Mouse (Mus musculus) stomach, embryonic 15.5 days (tissue): Measurements from ENCODE around the gene Batf2. TPM values are rescaled to one million over a fixed set of nuclear protein-coding genes. Genes with fewer than 3 reads are reported as not detected.
A peak's percentile ranks its signal among the peaks of the same experiment; 100 is the strongest.

Experiments
- ATAC-seq: fragments of 200-750 bp; cut with Nextera tagmentation; 2 replicates; pipeline ENCODE4 v1.8.0; 2017; ENCODE audit warnings: low read depth, moderate number of reproducible peaks, moderate TSS enrichment; ENCODE audit not compliant: insufficient read depth, low FRiP score
- H3K27ac ChIP-seq: fragments of 300-500 bp; sonication (generic); 2 replicates; pipeline ENCODE4 v1.5.1; 2015; ENCODE audit warnings: mild to moderate bottlenecking, inconsistent platforms
- H3K27me3 ChIP-seq: fragments of 300-500 bp; sonication (generic); replicated peaks from 2 replicates; pipeline ENCODE4 v1.6.1; 2015; ENCODE audit warnings: inconsistent platforms
- H3K36me3 ChIP-seq: fragments of 300-500 bp; sonication (generic); 2 replicates; pipeline ENCODE4 v1.6.1; 2015; ENCODE audit warnings: inconsistent platforms
- H3K4me1 ChIP-seq: fragments of 300-500 bp; sonication (generic); 2 replicates; pipeline ENCODE4 v1.6.1; 2015; ENCODE audit warnings: inconsistent platforms
- H3K4me2 ChIP-seq: fragments of 300-500 bp; sonication (generic); 2 replicates; pipeline ENCODE4 v1.6.1; 2015; ENCODE audit warnings: mild to moderate bottlenecking, inconsistent platforms
- H3K4me3 ChIP-seq: fragments of 300-500 bp; sonication (generic); replicated peaks from 2 replicates; pipeline ENCODE4 v1.5.1; 2015; ENCODE audit warnings: inconsistent platforms
- H3K9ac ChIP-seq: fragments of 300-500 bp; sonication (generic); 2 replicates; pipeline ENCODE4 v1.6.1; 2015; ENCODE audit warnings: inconsistent platforms
- H3K9me3 ChIP-seq: fragments of 300-500 bp; sonication (generic); 2 replicates; pipeline ENCODE4 v1.6.1; 2016; ENCODE audit warnings: inconsistent platforms
- WGBS: fragments of 180-500 bp; shearing (Covaris S2); methylation state at CpG from one replicate; pipeline ENCODE4 v1.1.7; 2015; 5-methylcytosine and 5-hydroxymethylcytosine counted together
- polyA plus RNA-seq: library from polyadenylated mRNA; unstranded; fragments of >200 nt; fragmentation: Nextera tagmentation; extraction: Ambion mirVana; gene quantifications from 2 replicates; pipeline ENCODE4 v1.2.1, GENCODE M21; 2015

Gene Batf2
- polyA plus RNA-seq, 1 experiment from 2014 or later, result 0.55 TPM

- ATAC-seq, result peak; percentile 60; the same call in 1 of the 2 replicates
- H3K27ac ChIP-seq, result no peak overlapping the region
- H3K27me3 ChIP-seq, result no peaks in the 10 kb centered on the region
- no peak overlapping the region for H3K4me3 ChIP-seq
- H3K9ac ChIP-seq, result no peak overlapping the region
- no peaks in the 10 kb centered on the region for H3K36me3 ChIP-seq
- H3K4me2 ChIP-seq, result no peak overlapping the region
- H3K4me1 ChIP-seq, result no peaks in the 10 kb centered on the region
- 17% methylated on average over 3 of the region's 3 CpGs for WGBS
- no peaks in the 10 kb centered on the region for H3K9me3 ChIP-seq
Observed at GRCm38 (mm10) chr19:6182534-6182933, 41.8 kb downstream of the Batf2 start.

GRCm38 (mm10) chr19:6184131-6184530, 43.3 kb downstream of the Batf2 start, which contains the start of gene Majin:
Majin (plus strand) TSS chr19:6184388.
- no peaks in the 10 kb centered on the region for H3K36me3 ChIP-seq
- no peaks in the 10 kb centered on the region for H3K4me1 ChIP-seq
- H3K4me2 ChIP-seq, result no peak within 1 kb of the TSS
- WGBS, result 82% methylated on average over 23 of the region's 23 CpGs
- no peak for ATAC-seq
- H3K27me3 ChIP-seq, result no peaks in the 10 kb centered on the region
- H3K4me3 ChIP-seq, result no peak within 1 kb of the TSS
- no peak within 1 kb of the TSS for H3K27ac ChIP-seq
- no peak within 1 kb of the TSS for H3K9ac ChIP-seq
- no peaks in the 10 kb centered on the region for H3K9me3 ChIP-seq

- Histone ChIP-seq H3K36me3 (no peaks in the 10 kb centered on the region), H3K9ac (no peak overlapping the region), H3K4me1 (no peaks in the 10 kb centered on the region), H3K27ac (no peak overlapping the region), H3K4me2 (no peak overlapping the region), H3K27me3 (no peaks in the 10 kb centered on the region), H3K9me3 (no peaks in the 10 kb centered on the region), H3K4me3 (no peak overlapping the region)
- 81% methylated on average over 2 of the region's 2 CpGs for WGBS
- ATAC-seq, result no peak
Observed at GRCm38 (mm10) chr19:6204265-6204664, 63.5 kb downstream of the Batf2 start.

- no peak for ATAC-seq
- no peak overlapping the region for H3K9ac ChIP-seq
- no peaks in the 10 kb centered on the region for H3K36me3 ChIP-seq
- no peaks in the 10 kb centered on the region for H3K27me3 ChIP-seq
- WGBS, result 69% methylated on average over 5 of the region's 5 CpGs
- H3K27ac ChIP-seq, result no peak overlapping the region
- no peaks in the 10 kb centered on the region for H3K9me3 ChIP-seq
- no peak overlapping the region for H3K4me2 ChIP-seq
- no peaks in the 10 kb centered on the region for H3K4me1 ChIP-seq
- H3K4me3 ChIP-seq, result no peak overlapping the region
Observed at GRCm38 (mm10) chr19:6206716-6207115, 65.9 kb downstream of the Batf2 start.

- Histone ChIP-seq H3K9me3 (no peaks in the 10 kb centered on the region), H3K36me3 (no peaks in the 10 kb centered on the region), H3K4me1 (no peaks in the 10 kb centered on the region), H3K4me2 (no peak overlapping the region), H3K27me3 (no peaks in the 10 kb centered on the region), H3K9ac (no peak overlapping the region), H3K27ac (no peak overlapping the region), H3K4me3 (no peak overlapping the region)
- 49% methylated on average over 6 of the region's 6 CpGs for WGBS
- no peak for ATAC-seq
Observed at GRCm38 (mm10) chr19:6216046-6216705, 75.4 kb downstream of the Batf2 start.

- ATAC-seq, result no peak
- Histone ChIP-seq H3K4me3 (no peak overlapping the region), H3K4me2 (no peak overlapping the region), H3K4me1 (no peaks in the 10 kb centered on the region), H3K9ac (no peak overlapping the region), H3K36me3 (no peaks in the 10 kb centered on the region), H3K27me3 (no peaks in the 10 kb centered on the region), H3K9me3 (no peaks in the 10 kb centered on the region), H3K27ac (no peak overlapping the region)
- 65% methylated on average over 6 of the region's 6 CpGs for whole genome bisulfite sequencing
Observed at GRCm38 (mm10) chr19:6218606-6219005, 77.8 kb downstream of the Batf2 start.

Other genes with a start within 250 kb of the Batf2 start
- 2.3 and 2.4 TPM in 2 replicates for gene Tigd3, start 246.8 kb upstream of the Batf2 start, polyA plus RNA-seq
- gene Dpf2, start 228.0 kb upstream of the Batf2 start, polyA plus RNA-seq, result 98.7 and 118 TPM in 2 replicates
- gene Cdc42ep2, start 216.2 kb upstream of the Batf2 start, polyA plus RNA-seq, result 9.6 and 11.0 TPM in 2 replicates
- 60.9 and 64.2 TPM in 2 replicates for gene Pola2, start 176.8 kb upstream of the Batf2 start, polyA plus RNA-seq
- gene Slc22a20, start 154.8 kb upstream of the Batf2 start, polyA plus RNA-seq, result not detected in 2 replicates
- 15.2 and 16.4 TPM in 2 replicates for gene Capn1, start 125.1 kb upstream of the Batf2 start, polyA plus RNA-seq
- gene Syvn1, start 94.4 kb upstream of the Batf2 start, polyA plus RNA-seq, result 26.7 and 31.7 TPM in 2 replicates
- gene Mrpl49, start 83.2 kb upstream of the Batf2 start, polyA plus RNA-seq, result 68.0 and 70.4 TPM in 2 replicates
- gene Fau, start 83.1 kb upstream of the Batf2 start, polyA plus RNA-seq, result 625 and 772 TPM in 2 replicates
- 34.6 and 36.6 TPM in 2 replicates for gene Znhit2, start 79.8 kb upstream of the Batf2 start, polyA plus RNA-seq
- 27.7 and 30.0 TPM in 2 replicates for gene Tm7sf2, start 72.6 kb upstream of the Batf2 start, polyA plus RNA-seq
- 69.1 and 70.0 TPM in 2 replicates for gene Vps51, start 63.8 kb upstream of the Batf2 start, polyA plus RNA-seq
- gene Tmem262, start 61.0 kb upstream of the Batf2 start, polyA plus RNA-seq, result not detected in 2 replicates
- gene Gm28374, start 58.7 kb upstream of the Batf2 start, polyA plus RNA-seq, result 2.0 and 2.3 TPM in 2 replicates
- 61.5 and 69.8 TPM in 2 replicates for gene Zfpl1, start 56.0 kb upstream of the Batf2 start, polyA plus RNA-seq
- 29.9 and 32.7 TPM in 2 replicates for gene Cdca5, start 56.0 kb upstream of the Batf2 start, polyA plus RNA-seq
- gene AC131692.1, start 46.6 kb upstream of the Batf2 start, polyA plus RNA-seq, result 0.28 TPM in 1 of 2 replicates, not detected in the other
- gene Naaladl1, start 35.2 kb upstream of the Batf2 start, polyA plus RNA-seq, result 3.0 and 5.9 TPM in 2 replicates
- 40.7 and 46.1 TPM in 2 replicates for gene Sac3d1, start 22.3 kb upstream of the Batf2 start, polyA plus RNA-seq
- gene Snx15, start 12.7 kb upstream of the Batf2 start, polyA plus RNA-seq, result 29.2 and 29.9 TPM in 2 replicates
- gene Arl2, start 565 bp downstream of the Batf2 start, polyA plus RNA-seq, result 101 and 102 TPM in 2 replicates
- gene Majin, start 43.4 kb downstream of the Batf2 start, polyA plus RNA-seq, result not detected in 2 replicates
- 0.62 TPM in 2 replicates for gene Gpha2, start 85.4 kb downstream of the Batf2 start, polyA plus RNA-seq
- 20.5 and 23.7 TPM in 2 replicates for gene Ppp2r5b, start 94.9 kb downstream of the Batf2 start, polyA plus RNA-seq
- 7.6 and 10.6 TPM in 2 replicates for gene Atg2a, start 100.7 kb downstream of the Batf2 start, polyA plus RNA-seq
- 67.3 and 73.4 TPM in 2 replicates for gene Ehd1, start 135.7 kb downstream of the Batf2 start, polyA plus RNA-seq
- 1.3 and 1.5 TPM in 2 replicates for gene Cdc42bpg, start 165.5 kb downstream of the Batf2 start, polyA plus RNA-seq
- gene Men1, start 194.0 kb downstream of the Batf2 start, polyA plus RNA-seq, result 70.2 and 74.3 TPM in 2 replicates
- 11.4 and 13.8 TPM in 2 replicates for gene Map4k2, start 200.2 kb downstream of the Batf2 start, polyA plus RNA-seq
- 104 and 127 TPM in 2 replicates for gene Sf1, start 222.7 kb downstream of the Batf2 start, polyA plus RNA-seq
- 10.3 and 12.8 TPM in 2 replicates for gene Pygm, start 243.4 kb downstream of the Batf2 start, polyA plus RNA-seq